Mouse (Mus musculus): ENCODE measurements around the gene Rasl11b. TPM values are rescaled to one million over a fixed set of nuclear protein-coding genes. Genes with fewer than 3 reads are reported as not detected.

The Rasl11b gene
- polyA plus RNA-seq, 2 experiments: 102 to 111 TPM

DNA sequence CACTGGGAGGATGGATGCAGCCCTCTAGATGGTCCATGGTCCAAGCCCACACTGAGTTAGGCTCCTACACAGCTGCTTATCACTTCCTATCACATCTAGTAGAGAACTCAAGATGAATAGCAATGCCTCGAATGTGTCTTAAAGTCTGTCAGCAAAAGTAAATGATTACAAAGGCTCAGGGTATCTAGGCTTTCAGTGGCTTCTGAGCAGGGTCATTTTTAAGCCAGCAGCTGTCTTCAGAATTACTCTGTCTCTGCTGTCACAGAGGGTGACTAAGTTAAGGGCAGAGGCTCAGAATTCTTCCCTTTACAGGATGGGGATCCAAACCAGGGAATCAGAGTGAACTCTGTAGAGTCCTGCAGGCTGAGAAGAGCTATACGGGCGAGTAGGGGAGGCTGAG, 51.9 kb downstream of the Rasl11b start:
- ATAC-seq (ENCODE audit: low FRiP score, low read depth) (no peak), DNase-seq (ENCODE audit: low spot score) (no peak)
- WGBS: 71% methylated on average over 3 of the region's 3 CpGs
- TF ChIP-seq POLR2A (IDR thresholded peaks at IDR 0.05; ENCODE audit: borderline replicate concordance, extremely low read depth, insufficient read depth, insufficient read length): no peak
- Histone ChIP-seq H3K27me3 (ENCODE audit: control insufficient read depth, insufficient read depth, low read length) (no peaks in the 10 kb centered on the region), H3K4me3 (replicated peaks; ENCODE audit: low read length) (no peak overlapping the region), H3K27ac (replicated peaks; ENCODE audit: low read depth, low read length) (no peak overlapping the region), H3K36me3 (ENCODE audit: control insufficient read depth, insufficient read depth, low read length) (no peaks in the 10 kb centered on the region), H3K4me2 (replicated peaks; ENCODE audit: low read depth, low read length, severe bottlenecking) (no peak overlapping the region), H3K4me1 (ENCODE audit: control insufficient read depth, insufficient read depth, low read length) (peaks cover 14% of the 10 kb centered on the region), H3K9me3 (ENCODE audit: control insufficient read depth, low read length) (no peaks in the 10 kb centered on the region), H3K9ac (ENCODE audit: low read depth, low read length, severe bottlenecking) (no peak overlapping the region)

Other genes with a start within 250 kb of the Rasl11b start
- gene Usp46, start 126.9 kb upstream of the Rasl11b start, polyA plus RNA-seq (2012; rRNA removed): 20.0 and 20.9 TPM in 2 replicates
- 39.1 and 39.9 TPM in 2 replicates for gene Usp46, start 126.9 kb upstream of the Rasl11b start, polyA plus RNA-seq (2014; fragmentation: Nextera tagmentation; extraction: Ambion mirVana)